Mouse (Mus musculus) megakaryocyte, embryonic 14.5 days (primary cell): Measurements from ENCODE around the gene Slc16a3.

ENCODE experiments used
- FLI1 ChIP-seq: IDR thresholded peaks from 2 replicates; pipeline ENCODE4 v1.6.1; 2012; ENCODE audit warnings: low read length, inconsistent platforms, mixed read lengths
- GATA1 ChIP-seq: IDR thresholded peaks from 3 replicates; pipeline ENCODE4 v1.6.1; 2012; ENCODE audit warnings: mixed read lengths, low read length, inconsistent platforms, borderline replicate concordance

DNA sequence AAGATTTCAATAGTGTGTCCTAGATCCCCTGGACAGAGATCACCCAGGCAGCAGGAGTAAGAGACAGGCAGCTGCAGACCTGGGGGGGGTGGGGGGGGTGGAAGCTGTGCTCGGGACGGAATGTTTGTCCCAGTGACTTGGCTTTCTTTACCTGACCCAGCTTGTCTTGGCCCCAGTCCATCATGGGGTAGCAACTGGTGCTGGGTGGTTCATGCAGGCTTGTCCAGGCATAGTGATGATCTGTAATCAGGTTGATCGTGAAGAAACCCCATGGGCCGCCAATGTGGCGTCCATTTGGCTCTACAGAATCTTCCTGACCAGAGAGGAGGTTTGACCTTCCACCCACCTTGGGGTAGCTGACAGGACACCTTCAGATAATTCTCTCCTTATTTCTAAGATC is 2.4 kb upstream of the Slc16a3 start:
- TF ChIP-seq GATA1 (no peak), FLI1 (no peak)
